Mouse (Mus musculus) liver, embryonic 11.5 days (tissue): ENCODE measurements around the gene Mark2. TPM values are rescaled to one million over a fixed set of nuclear protein-coding genes. Genes with fewer than 3 reads are reported as not detected.
A peak's percentile ranks its signal among the peaks of the same experiment; 100 is the strongest.

Source experiments
- ATAC-seq: fragments of 200-750 bp; cut with Nextera tagmentation; replicated peaks from 2 replicates; pipeline ENCODE4 v1.8.0; 2017; ENCODE audit warnings: moderate number of reproducible peaks, mild to moderate bottlenecking, moderate TSS enrichment, moderate library complexity; ENCODE audit not compliant: low FRiP score
- DNase-seq: peaks from one replicate; pipeline ENCODE4 v3.0.0-alpha.2; 2017; ENCODE audit warnings: low spot score
- H3K27ac ChIP-seq: fragments of 300-500 bp; sonication (generic); 2 replicates; pipeline ENCODE4 v1.5.1; 2014; ENCODE audit warnings: mild to moderate bottlenecking, low read depth, low read length, control low read depth
- H3K27me3 ChIP-seq: fragments of 300-500 bp; sonication (generic); replicated peaks from 2 replicates; pipeline ENCODE4 v1.6.1; 2014; ENCODE audit warnings: low read length, mixed read lengths; ENCODE audit not compliant: control insufficient read depth, insufficient read depth
- H3K36me3 ChIP-seq: fragments of 300-500 bp; sonication (generic); 2 replicates; pipeline ENCODE4 v1.6.1; 2014; ENCODE audit warnings: mild to moderate bottlenecking, low read length, moderate library complexity, mixed read lengths; ENCODE audit not compliant: control insufficient read depth, insufficient read depth
- H3K4me1 ChIP-seq: fragments of 300-500 bp; sonication (generic); replicated peaks from 2 replicates; pipeline ENCODE4 v1.6.1; 2014; ENCODE audit warnings: low read length, mixed read lengths; ENCODE audit not compliant: control insufficient read depth, insufficient read depth
- H3K4me2 ChIP-seq: fragments of 300-500 bp; sonication (generic); 2 replicates; pipeline ENCODE4 v1.6.1; 2014; ENCODE audit warnings: mild to moderate bottlenecking, control low read depth, moderate library complexity
- H3K4me3 ChIP-seq: fragments of 300-500 bp; sonication (generic); 2 replicates; pipeline ENCODE4 v1.5.1; 2014; ENCODE audit warnings: low read depth, low read length, control low read depth
- H3K9ac ChIP-seq: fragments of 300-500 bp; sonication (generic); 2 replicates; pipeline ENCODE4 v1.6.1; 2014; ENCODE audit warnings: low read depth, low read length, control low read depth
- H3K9me3 ChIP-seq: fragments of 300-500 bp; sonication (generic); 2 replicates; pipeline ENCODE4 v1.6.1; 2016; ENCODE audit warnings: low read length, inconsistent platforms, mixed read lengths; ENCODE audit not compliant: control insufficient read depth
- WGBS: fragments of 180-500 bp; shearing (Covaris S2); extraction: QIAGEN DNeasy Blood & Tissue Kit; methylation state at CpG from one replicate; pipeline ENCODE4 v1.1.7; 2014; 5-methylcytosine and 5-hydroxymethylcytosine counted together
- polyA plus RNA-seq: library from polyadenylated mRNA; unstranded; fragments of >200 nt; fragmentation: Nextera tagmentation; extraction: Ambion mirVana; gene quantifications from 2 replicates; pipeline ENCODE4 v1.2.1, GENCODE M21; 2014

Mark2 gene
- polyA plus RNA-seq, 1 experiment from 2014 or later: 50.3 TPM

DNA sequence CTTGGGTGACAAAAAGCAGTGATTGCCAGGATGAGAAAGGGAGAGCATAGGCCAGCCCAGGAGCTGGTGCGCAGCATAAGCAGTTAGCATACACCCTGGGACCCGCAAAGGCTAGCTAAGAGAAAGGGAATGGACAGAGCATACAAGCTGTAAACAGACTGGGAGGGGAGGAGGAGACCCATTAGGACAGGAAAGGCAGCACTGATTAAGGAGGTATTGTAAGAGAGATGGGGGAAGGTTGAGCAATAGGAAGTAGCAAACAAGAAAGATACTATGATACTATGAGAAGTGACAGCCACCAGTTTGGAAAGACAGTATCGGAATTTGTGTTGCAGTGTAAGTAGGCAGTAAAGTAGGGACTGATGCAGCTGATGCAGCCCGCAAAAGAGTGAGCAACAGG, 1.8 kb downstream of the Mark2 start:
- no peak overlapping the region for H3K27ac ChIP-seq
- H3K9me3 ChIP-seq: no peaks in the 10 kb centered on the region
- H3K4me3 ChIP-seq: peak overlapping the region; percentile 85
- no peaks in the 10 kb centered on the region for H3K36me3 ChIP-seq
- H3K4me2 ChIP-seq: peak overlapping the region; percentile 96
- no peak for DNase-seq
- no peaks in the 10 kb centered on the region for H3K27me3 ChIP-seq
- no peak for ATAC-seq
- peak overlapping the region; percentile 88 for H3K9ac ChIP-seq
- peaks cover 36% of the 10 kb centered on the region for H3K4me1 ChIP-seq
- 31% methylated on average over 4 of the region's 4 CpGs for WGBS

DNA sequence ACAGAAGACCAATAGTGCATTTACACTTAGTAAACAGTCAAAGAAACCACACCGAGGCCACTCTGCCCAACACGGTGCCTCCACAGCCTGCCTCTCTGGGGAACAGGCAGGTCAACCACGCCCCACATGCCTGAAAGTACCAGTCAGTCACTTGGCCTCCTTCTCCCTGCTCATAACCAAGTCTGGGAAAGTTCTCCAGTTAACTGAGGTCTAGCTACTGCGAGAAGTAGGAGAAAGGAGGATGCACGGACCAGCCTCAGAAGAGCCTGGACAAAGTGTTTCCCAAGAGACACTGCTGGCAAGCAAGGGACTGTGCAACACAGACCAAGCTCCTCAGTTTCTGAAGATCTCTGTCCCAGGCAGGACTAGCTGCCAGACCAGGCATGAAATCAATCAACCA, 2.6 kb downstream of the Mark2 start:
- peak overlapping the region; percentile 96 for H3K4me2 ChIP-seq
- peaks cover 36% of the 10 kb centered on the region for H3K4me1 ChIP-seq
- WGBS: 57% methylated on average over 5 of the region's 5 CpGs
- peak overlapping the region; percentile 85 for H3K4me3 ChIP-seq
- H3K27me3 ChIP-seq: no peaks in the 10 kb centered on the region
- H3K9me3 ChIP-seq: no peaks in the 10 kb centered on the region
- ATAC-seq (no peak), DNase-seq (no peak)
- peak overlapping the region; percentile 88 for H3K9ac ChIP-seq
- H3K36me3 ChIP-seq: no peaks in the 10 kb centered on the region; the same call in 1 of the 2 replicates
- no peak overlapping the region for H3K27ac ChIP-seq

DNA sequence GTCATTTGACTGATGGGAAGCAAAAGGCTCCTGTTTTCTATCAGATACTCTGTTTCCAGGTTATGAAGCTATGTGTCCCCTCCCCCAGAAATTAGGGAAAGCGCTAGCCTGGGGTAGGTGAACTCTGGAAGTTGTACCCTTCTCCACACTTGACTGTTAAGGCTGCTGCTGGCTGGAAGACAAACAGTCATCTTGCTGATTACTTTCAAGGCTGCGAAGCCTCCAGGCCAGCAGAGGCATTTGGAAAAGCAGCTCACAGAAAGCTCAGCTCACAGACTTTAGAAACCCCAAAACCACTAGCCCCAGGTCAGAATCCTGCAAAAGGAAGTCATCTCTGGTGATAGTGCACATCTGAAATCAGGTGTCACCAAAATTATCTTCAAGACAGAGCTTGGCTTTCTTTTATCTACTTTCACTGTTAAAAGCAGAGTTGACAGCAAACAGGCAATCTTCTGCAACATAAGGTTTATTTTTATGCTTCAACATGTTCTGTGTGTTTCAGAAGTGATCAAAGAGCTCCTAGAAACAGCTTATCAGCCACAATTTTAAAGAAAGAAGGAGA, 3.8 kb downstream of the Mark2 start:
- no peak overlapping the region for H3K4me2 ChIP-seq
- no peak overlapping the region for H3K27ac ChIP-seq
- no peaks in the 10 kb centered on the region; the same call in 1 of the 2 replicates for H3K36me3 ChIP-seq
- no peak overlapping the region for H3K9ac ChIP-seq
- ATAC-seq (no peak), DNase-seq (no peak)
- H3K9me3 ChIP-seq: no peaks in the 10 kb centered on the region
- H3K4me3 ChIP-seq: no peak overlapping the region
- H3K27me3 ChIP-seq: no peaks in the 10 kb centered on the region
- WGBS: 71% methylated on average over 2 of the region's 2 CpGs
- H3K4me1 ChIP-seq: peaks cover 36% of the 10 kb centered on the region

DNA sequence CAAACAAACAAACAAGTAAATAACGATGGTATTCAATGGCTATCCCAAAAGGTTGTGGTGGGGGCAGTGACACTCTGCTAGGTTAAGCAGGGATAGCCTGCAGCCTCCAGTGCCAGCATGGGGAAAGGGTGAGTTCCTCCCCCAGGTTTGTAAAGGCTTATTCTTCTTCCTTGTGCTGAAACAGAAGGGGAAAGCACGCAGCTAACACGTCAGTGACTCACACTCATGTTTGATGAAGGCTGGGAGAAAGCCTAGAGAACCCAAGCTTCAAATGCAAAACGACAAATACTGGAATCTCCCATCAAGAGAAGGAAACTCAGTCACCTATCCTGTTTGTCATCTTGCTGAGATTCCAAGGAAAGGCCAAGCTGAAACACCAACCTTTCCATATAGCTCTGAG, 6.0 kb downstream of the Mark2 start:
- H3K4me2 ChIP-seq: no peak overlapping the region
- no peaks in the 10 kb centered on the region for H3K27me3 ChIP-seq
- H3K9me3 ChIP-seq: no peaks in the 10 kb centered on the region
- H3K27ac ChIP-seq: no peak overlapping the region
- peaks cover 31% of the 10 kb centered on the region for H3K4me1 ChIP-seq
- WGBS: 75% methylated on average over 4 of the region's 4 CpGs
- no peak overlapping the region for H3K4me3 ChIP-seq
- no peaks in the 10 kb centered on the region; the same call in 1 of the 2 replicates for H3K36me3 ChIP-seq
- no peak overlapping the region for H3K9ac ChIP-seq
- ATAC-seq (no peak), DNase-seq (no peak)

DNA sequence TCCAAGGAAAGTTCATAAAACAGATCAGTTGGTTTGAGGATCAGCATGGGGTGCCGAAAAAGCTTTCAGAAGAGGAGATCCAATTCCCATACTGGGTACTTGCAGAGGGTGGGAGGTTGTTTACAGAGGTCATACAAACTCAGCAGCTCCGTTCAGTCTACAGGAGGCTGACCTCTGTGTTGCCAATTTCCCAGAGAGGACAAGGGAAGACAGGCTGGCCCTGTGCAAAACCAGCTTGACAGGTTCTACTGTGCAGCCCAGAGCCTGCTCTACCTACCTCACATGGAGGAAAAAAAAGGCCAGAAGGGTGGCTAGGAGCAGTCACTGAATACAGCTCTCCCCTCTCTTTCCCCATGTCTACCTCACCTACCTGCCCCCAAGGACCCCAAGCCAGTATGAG, 7.6 kb downstream of the Mark2 start:
- Histone ChIP-seq H3K9me3 (no peaks in the 10 kb centered on the region), H3K4me3 (no peak overlapping the region), H3K27ac (no peak overlapping the region), H3K4me2 (no peak overlapping the region), H3K36me3 (peaks cover 2% of the 10 kb centered on the region), H3K27me3 (no peaks in the 10 kb centered on the region), H3K4me1 (peaks cover 18% of the 10 kb centered on the region), H3K9ac (no peak overlapping the region)
- WGBS: 77% methylated on average over 2 of the region's 2 CpGs
- ATAC-seq (no peak), DNase-seq (no peak)

DNA sequence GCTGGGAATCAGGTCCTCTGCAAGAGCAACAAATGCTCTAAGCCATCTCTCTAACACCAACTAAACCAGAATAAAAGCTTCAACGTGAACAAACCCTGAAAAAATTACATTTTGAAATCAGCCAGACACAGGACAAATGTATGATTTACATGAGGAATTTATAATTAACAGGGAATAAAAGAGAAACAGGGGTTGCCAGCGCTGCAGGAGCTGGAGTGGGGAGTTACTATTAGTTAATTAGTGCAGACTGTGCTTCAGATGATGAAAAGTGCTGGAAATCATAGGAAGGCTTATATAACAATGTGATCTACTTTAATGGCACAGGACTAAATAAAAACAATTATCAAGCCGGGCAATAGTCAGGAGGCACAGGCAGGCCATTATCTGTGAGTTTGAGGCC, 20.3 kb downstream of the Mark2 start:
- Histone ChIP-seq H3K27ac (no peak overlapping the region), H3K36me3 (no peaks in the 10 kb centered on the region; the same call in 1 of the 2 replicates), H3K27me3 (no peaks in the 10 kb centered on the region), H3K4me3 (no peak overlapping the region), H3K4me1 (peaks cover 11% of the 10 kb centered on the region), H3K4me2 (no peak overlapping the region), H3K9me3 (no peaks in the 10 kb centered on the region), H3K9ac (no peak overlapping the region)
- no peak for DNase-seq
- WGBS: 86% methylated on average over 3 of the region's 3 CpGs
- ATAC-seq: no peak

DNA sequence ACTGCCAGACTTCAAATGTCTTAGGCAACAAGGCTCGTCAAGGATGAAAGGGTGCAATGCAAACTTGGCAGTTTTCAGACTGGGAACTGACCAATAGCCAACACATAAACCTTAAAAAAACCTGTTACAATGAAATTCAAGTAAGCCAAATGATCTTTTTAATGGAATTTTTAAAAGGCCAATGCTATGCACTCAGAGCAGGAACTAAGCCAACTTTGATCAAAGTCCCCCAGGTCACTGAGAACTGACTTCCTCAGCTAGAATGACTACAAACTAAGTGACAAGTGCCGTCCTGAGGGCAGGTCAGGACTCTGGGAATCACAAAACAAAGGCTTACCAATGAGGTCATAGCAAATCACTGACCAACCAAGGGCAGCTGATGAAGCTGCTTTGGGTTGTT, 21.5 kb downstream of the Mark2 start:
- no peak overlapping the region for H3K27ac ChIP-seq
- H3K27me3 ChIP-seq: no peaks in the 10 kb centered on the region
- H3K4me2 ChIP-seq: no peak overlapping the region
- 59% methylated on average over 2 of the region's 2 CpGs for WGBS
- no peaks in the 10 kb centered on the region for H3K9me3 ChIP-seq
- H3K36me3 ChIP-seq: no peaks in the 10 kb centered on the region
- no peak for DNase-seq
- H3K9ac ChIP-seq: no peak overlapping the region
- H3K4me1 ChIP-seq: peaks cover 18% of the 10 kb centered on the region
- H3K4me3 ChIP-seq: no peak overlapping the region
- no peak for ATAC-seq

DNA sequence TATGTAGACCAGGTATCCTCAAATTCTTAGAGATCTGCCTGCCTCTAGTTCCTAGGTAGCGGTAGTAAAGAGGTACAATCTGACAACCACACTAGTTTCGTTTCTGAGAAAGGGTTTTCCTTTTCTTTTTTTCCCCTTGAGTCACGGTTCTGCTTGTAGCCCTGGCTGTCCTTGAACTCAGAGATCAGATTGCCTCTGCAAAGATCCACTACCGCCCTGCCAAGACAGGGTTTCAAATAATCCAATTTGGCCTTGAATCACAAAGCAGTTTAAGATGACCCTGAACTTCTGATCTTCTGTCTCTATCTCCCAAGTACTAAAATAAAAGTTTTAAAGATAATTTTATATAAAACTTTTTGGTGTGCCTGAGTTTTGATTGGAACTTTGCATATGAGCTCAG, 23.9 kb downstream of the Mark2 start:
- peaks cover 26% of the 10 kb centered on the region for H3K4me1 ChIP-seq
- WGBS: 71% methylated on average over 4 of the region's 4 CpGs
- H3K4me3 ChIP-seq: no peak overlapping the region
- H3K27me3 ChIP-seq: no peaks in the 10 kb centered on the region
- no peaks in the 10 kb centered on the region for H3K9me3 ChIP-seq
- H3K4me2 ChIP-seq: no peak overlapping the region
- DNase-seq (no peak), ATAC-seq (no peak)
- H3K36me3 ChIP-seq: no peaks in the 10 kb centered on the region
- no peak overlapping the region for H3K9ac ChIP-seq
- no peak overlapping the region for H3K27ac ChIP-seq

DNA sequence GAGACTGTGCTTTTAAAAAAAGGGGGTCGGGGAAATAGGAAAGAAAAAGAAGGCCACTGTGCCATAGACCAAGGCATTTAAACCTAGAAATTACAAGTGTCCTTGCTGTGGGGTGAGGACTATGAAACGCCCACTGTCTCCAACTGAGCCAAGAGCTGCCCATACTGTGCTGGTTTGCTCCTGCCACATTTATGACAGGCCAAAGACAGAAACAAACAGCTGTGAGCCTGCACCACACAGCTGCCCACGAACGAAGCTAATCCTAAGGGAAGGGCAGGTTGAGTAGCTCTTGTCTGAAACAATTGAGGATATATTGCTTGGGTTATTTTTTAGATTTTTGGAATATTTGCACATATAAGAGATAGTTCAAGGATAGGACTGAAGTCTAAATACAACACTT, 24.8 kb downstream of the Mark2 start:
- H3K36me3 ChIP-seq: no peaks in the 10 kb centered on the region
- H3K9ac ChIP-seq: no peak overlapping the region
- no peak for ATAC-seq
- H3K4me2 ChIP-seq: no peak overlapping the region
- H3K27me3 ChIP-seq: no peaks in the 10 kb centered on the region
- H3K4me1 ChIP-seq: peaks cover 29% of the 10 kb centered on the region
- DNase-seq: no peak
- H3K4me3 ChIP-seq: no peak overlapping the region
- H3K9me3 ChIP-seq: no peaks in the 10 kb centered on the region
- H3K27ac ChIP-seq: no peak overlapping the region
- 76% methylated on average over 4 of the region's 4 CpGs for WGBS
